Mouse (Mus musculus) B cell, adult 62 days (primary cell): ENCODE data around the gene Irf3. TPM values are rescaled to one million over a fixed set of nuclear protein-coding genes. Genes with fewer than 3 reads are reported as not detected.

Experiments
- total RNA-seq: library from RNA; stranded (reverse); gene quantifications from 4 replicates; pipeline ENCODE4 v1.2.4, GENCODE M21; 2023

The Irf3 gene
- 149 to 182 TPM (median 160 TPM) in 4 replicates for total RNA-seq

GRCm38 (mm10) chr7:44997231-44997939, at the start of gene Irf3:
Irf3 (plus strand) TSS chr7:44997648.

GRCm38 (mm10) chr7:44974383-44975116, 22.9 kb upstream of the Irf3 start, which contains the start of gene Cpt1c:
Cpt1c (minus strand) TSS chr7:44974851.

GRCm38 (mm10) chr7:44986192-44986878, 11.1 kb upstream of the Irf3 start, which contains the start of gene Prmt1:
Prmt1 (minus strand) TSS chr7:44986568.

GRCm38 (mm10) chr7:44998501-44998955, 1.1 kb downstream of the Irf3 start, which contains the start of gene Bcl2l12:
Bcl2l12 (minus strand) TSS chr7:44998712.

GRCm38 (mm10) chr7:45015957-45016612, 18.6 kb downstream of the Irf3 start, which contains the start of gene Scaf1:
Scaf1 (minus strand) TSS chr7:45016363.

GRCm38 (mm10) chr7:45017242-45018061, 20.0 kb downstream of the Irf3 start, which contains the start of gene Rras:
Rras (plus strand) TSS chr7:45017961.

Other genes starting within 250 kb of the Irf3 start
- gene Vrk3, start 249.2 kb upstream of the Irf3 start, total RNA-seq = 71.8 to 83.5 TPM (median 82.3 TPM) in 4 replicates
- gene Zfp473, start 246.6 kb upstream of the Irf3 start, total RNA-seq = 2.4 to 3.5 TPM (median 2.5 TPM) in 4 replicates
- 38.1 to 43.6 TPM (median 42.2 TPM) in 4 replicates for gene Nup62, start 181.6 kb upstream of the Irf3 start, total RNA-seq
- gene Il4i1, start 181.3 kb upstream of the Irf3 start, total RNA-seq = 107 to 141 TPM (median 132 TPM) in 4 replicates
- gene Atf5, start 181.0 kb upstream of the Irf3 start, total RNA-seq = 4.4 to 5.2 TPM (median 4.4 TPM) in 4 replicates
- gene Akt1s1, start 148.7 kb upstream of the Irf3 start, total RNA-seq = 29.9 to 41.1 TPM (median 31.8 TPM) in 4 replicates
- 115 to 148 TPM (median 127 TPM) in 4 replicates for gene Tbc1d17, start 148.6 kb upstream of the Irf3 start, total RNA-seq
- 67.9 to 83.2 TPM (median 71.0 TPM) in 4 replicates for gene Pnkp, start 140.5 kb upstream of the Irf3 start, total RNA-seq
- 15.9 to 30.2 TPM (median 18.0 TPM) in 4 replicates for gene Ptov1, start 127.9 kb upstream of the Irf3 start, total RNA-seq
- gene Med25, start 104.9 kb upstream of the Irf3 start, total RNA-seq = 55.3 to 70.3 TPM (median 69.2 TPM) in 4 replicates
- gene Fuz, start 101.6 kb upstream of the Irf3 start, total RNA-seq = 23.2 to 35.7 TPM (median 31.8 TPM) in 4 replicates
- gene Ap2a1, start 68.2 kb upstream of the Irf3 start, total RNA-seq = 80.9 to 89.4 TPM (median 83.8 TPM) in 4 replicates
- not detected in 4 replicates for gene Tsks, start 54.4 kb upstream of the Irf3 start, total RNA-seq
- gene Cpt1c, start 22.8 kb upstream of the Irf3 start, total RNA-seq = 0.60 TPM in 1 of 4 replicates, not detected in the others
- 144 to 150 TPM (median 149 TPM) in 4 replicates for gene Prmt1, start 11.1 kb upstream of the Irf3 start, total RNA-seq
- gene Bcl2l12, start 1.1 kb downstream of the Irf3 start, total RNA-seq = 31.3 to 35.1 TPM (median 34.3 TPM) in 4 replicates
- gene Scaf1, start 18.7 kb downstream of the Irf3 start, total RNA-seq = 92.2 to 102 TPM (median 101 TPM) in 4 replicates
- 13.1 to 16.8 TPM (median 14.4 TPM) in 4 replicates for gene Rras, start 20.3 kb downstream of the Irf3 start, total RNA-seq
- gene Prr12, start 55.2 kb downstream of the Irf3 start, total RNA-seq = 69.9 to 75.6 TPM (median 73.7 TPM) in 4 replicates
- gene Nosip, start 64.8 kb downstream of the Irf3 start, total RNA-seq = 51.4 to 59.1 TPM (median 57.5 TPM) in 4 replicates
- gene Prrg2, start 65.0 kb downstream of the Irf3 start, total RNA-seq = 2.5 to 3.6 TPM (median 3.0 TPM) in 4 replicates
- gene Rcn3, start 94.6 kb downstream of the Irf3 start, total RNA-seq = 2.1 to 5.0 TPM (median 2.8 TPM) in 4 replicates
- 27.9 to 34.9 TPM (median 30.5 TPM) in 4 replicates for gene Fcgrt, start 106.2 kb downstream of the Irf3 start, total RNA-seq
- gene Rps11, start 126.8 kb downstream of the Irf3 start, total RNA-seq = 2,382 to 2,495 TPM (median 2,446 TPM) in 4 replicates
- gene Rpl13a, start 131.1 kb downstream of the Irf3 start, total RNA-seq = 4,153 to 4,573 TPM (median 4,453 TPM) in 4 replicates
- not detected in 4 replicates for gene Gm45713, start 138.6 kb downstream of the Irf3 start, total RNA-seq
- 65.5 to 79.4 TPM (median 71.3 TPM) in 4 replicates for gene Flt3l, start 138.8 kb downstream of the Irf3 start, total RNA-seq
- 40.9 to 53.7 TPM (median 42.8 TPM) in 4 replicates for gene Pih1d1, start 156.7 kb downstream of the Irf3 start, total RNA-seq
- 104 to 117 TPM (median 113 TPM) in 4 replicates for gene Aldh16a1, start 156.9 kb downstream of the Irf3 start, total RNA-seq
- not detected in 4 replicates for gene Slc17a7, start 166.3 kb downstream of the Irf3 start, total RNA-seq
- gene Gfy, start 181.9 kb downstream of the Irf3 start, total RNA-seq = not detected in 4 replicates
- gene Pth2, start 183.3 kb downstream of the Irf3 start, total RNA-seq = not detected in 4 replicates
- gene Ccdc155, start 207.2 kb downstream of the Irf3 start, total RNA-seq = 0.33 to 1.3 TPM (median 0.63 TPM) in 4 replicates
- gene Dkkl1, start 214.5 kb downstream of the Irf3 start, total RNA-seq = 0.86 to 2.6 TPM (median 1.2 TPM) in 3 of 4 replicates, not detected in the other
- gene Tead2, start 218.1 kb downstream of the Irf3 start, total RNA-seq = not detected in 4 replicates
- gene Cd37, start 241.5 kb downstream of the Irf3 start, total RNA-seq = 1,712 to 1,809 TPM (median 1,728 TPM) in 4 replicates
- gene Slc6a16, start 243.4 kb downstream of the Irf3 start, total RNA-seq = not detected in 4 replicates